Mouse (Mus musculus) heart, adult 11 months (tissue): ENCODE data around the gene Tsen15.
"Not testable (repeated sequence)": the region's sequence is repeated elsewhere in the genome, so short reads cannot be mapped to it uniquely, and the experiment has no call there.

Source experiments
- DNase-seq: peaks from one replicate; pipeline ENCODE4 v3.0.0; 2022

Tsen15 gene

DNA sequence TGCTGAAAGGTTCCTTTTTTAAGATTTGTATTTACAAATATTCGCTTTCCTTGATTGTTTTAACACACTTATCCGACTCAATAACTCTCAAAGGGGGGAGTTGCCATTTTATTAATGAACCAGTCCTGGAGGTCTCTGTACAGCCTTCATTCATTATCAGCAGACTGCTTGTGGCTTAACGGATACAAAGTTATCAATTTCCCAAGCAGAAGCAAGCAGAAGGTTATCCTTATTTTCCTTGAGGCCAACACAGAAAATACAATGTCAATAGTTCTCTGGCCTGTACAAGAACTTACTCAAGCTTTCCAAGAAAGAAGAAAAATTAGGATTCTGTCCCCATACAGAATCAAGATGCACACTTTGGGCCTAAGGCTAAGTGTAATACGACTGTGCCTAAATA is 795 bp downstream of the Tsen15 start:
- not testable (repeated sequence) for DNase-seq

- DNase-seq, result peak; percentile 68
Observed at GRCm38 (mm10) chr1:152384589-152384988, 1.9 kb downstream of the Tsen15 start.

GRCm38 (mm10) chr1:152378311-152378710 is 8.2 kb downstream of the Tsen15 start:
- peak; percentile 41 for DNase-seq

DNA sequence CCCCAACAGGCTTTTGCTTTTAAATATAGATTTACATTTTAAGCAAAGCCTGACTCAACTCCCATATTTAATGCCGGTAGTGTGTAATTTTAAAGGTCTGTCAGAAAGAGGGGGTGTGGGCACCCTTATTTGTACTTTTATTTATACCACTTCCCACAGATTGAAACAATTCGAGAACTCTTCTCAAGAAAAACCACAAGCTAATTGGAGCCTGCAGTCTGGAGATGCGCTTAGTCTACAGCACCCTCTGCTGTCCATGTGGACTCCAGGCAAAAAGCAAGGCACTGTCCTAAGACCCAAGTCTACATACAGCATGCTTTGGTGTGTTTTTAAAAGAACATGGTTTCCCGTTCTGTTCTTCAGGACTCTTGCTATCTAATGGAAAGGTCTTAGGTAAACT is 17.3 kb downstream of the Tsen15 start:
- DNase-seq, result no peak

- DNase-seq, result peak; percentile 90
Observed at GRCm38 (mm10) chr1:152368311-152369088, 18.0 kb downstream of the Tsen15 start.

- peak; percentile 88 for DNase-seq
Observed at GRCm38 (mm10) chr1:152356721-152357120, 29.8 kb downstream of the Tsen15 start.

- DNase-seq, result peak; percentile 93
Observed at GRCm38 (mm10) chr1:152347946-152348345, 38.5 kb downstream of the Tsen15 start.

DNA sequence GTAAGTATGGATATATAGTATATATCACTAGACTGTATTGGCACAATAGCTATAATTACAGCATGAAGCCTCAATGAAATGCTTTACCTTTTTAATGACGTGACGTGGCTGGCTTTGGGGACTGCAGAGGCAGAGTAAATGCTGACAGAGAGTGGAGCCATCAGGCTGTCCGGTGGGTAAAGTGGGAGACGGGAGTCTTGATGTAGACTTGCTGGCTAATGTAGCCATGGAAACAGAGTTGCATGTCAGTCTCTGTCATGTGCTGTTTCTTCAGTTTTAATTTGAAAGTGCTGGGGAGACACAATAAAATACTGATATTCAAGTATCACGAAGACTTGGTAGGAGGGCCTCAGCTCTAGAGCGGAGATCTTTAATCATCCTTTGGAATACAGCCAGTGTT is 62.5 kb downstream of the Tsen15 start:
- DNase-seq, result no peak
